8 mouse cellular contexts compared by ENCODE assay signal in genomic region chr6:49074117-49074490, GRCm38 (mm10). TPM values are rescaled to one million over a fixed set of nuclear protein-coding genes. Genes with fewer than 3 reads are reported as not detected.
DNase-seq lines count a peak whose midpoint lies in the region; ATAC-seq and TF ChIP-seq lines count a peak whose summit lies in the region.

No protein-coding gene starts in this region.

- peak overlapping the region; percentile 97 for H3K9ac ChIP-seq in heart, embryonic 13.5 days
- peak overlapping the region; percentile 91 for H3K9ac ChIP-seq in ES-E14 (ENCODE audit: insufficient read depth, low read depth, low read length, poor library complexity, severe bottlenecking)
- peak overlapping the region; percentile 85 for H3K9ac ChIP-seq in limb, embryonic 11.5 days (ENCODE audit: low read length)
- peak overlapping the region; percentile 85 for H3K9ac ChIP-seq in midbrain, embryonic 13.5 days (replicated peaks)

- no peak for DNase-seq in heart, adult 11 months
- no peak for DNase-seq in ES-E14 (ENCODE audit: low read depth, low spot score)
- no peak for DNase-seq in forebrain, embryonic 10.5 days (ENCODE audit: extremely low spot score, low spot score)
- DNase-seq in limb, embryonic 11.5 days (ENCODE audit: low spot score), result no peak
- DNase-seq in cerebellum, postnatal 14 days, result no peak
- DNase-seq in thymus, postnatal 14 days, result no peak

- peak overlapping the region; percentile 82 for H3K27ac ChIP-seq in heart, embryonic 13.5 days (replicated peaks)
- H3K27ac ChIP-seq in ES-E14 (ENCODE audit: insufficient read depth, low read depth, low read length, poor library complexity, severe bottlenecking), result peak overlapping the region; percentile 29; the same call in 1 of the 2 replicates
- H3K27ac ChIP-seq in forebrain, embryonic 10.5 days, result peak overlapping the region; percentile 92
- H3K27ac ChIP-seq in limb, embryonic 11.5 days (replicated peaks; ENCODE audit: low read depth, low read length), result peak overlapping the region; percentile 33; the same call in 1 of the 2 replicates
- H3K27ac ChIP-seq in midbrain, embryonic 13.5 days, result peak overlapping the region; percentile 81

- peaks cover 14% of the 10 kb centered on the region for H3K4me1 ChIP-seq in heart, embryonic 13.5 days
- H3K4me1 ChIP-seq in ES-E14 (ENCODE audit: control insufficient read depth in 2 of 2, insufficient read depth in 2 of 2, low read length in 2 of 2, poor library complexity in 1 of 2), result peaks cover 0 to 6% of the 10 kb centered on the region in 2 experiments; a peak in 2 of 4 replicates
- H3K4me1 ChIP-seq in forebrain, embryonic 10.5 days, result peaks cover 22% of the 10 kb centered on the region
- 0 out of 2 replicates have a peak, but pooled peaks cover 2% of the 10 kb centered on the region for H3K4me1 ChIP-seq in limb, embryonic 11.5 days (ENCODE audit: control insufficient read depth, insufficient read depth, low read length)
- peaks cover 32% of the 10 kb centered on the region for H3K4me1 ChIP-seq in midbrain, embryonic 13.5 days (replicated peaks)

- no peaks in the 10 kb centered on the region for H3K9me3 ChIP-seq in heart, embryonic 13.5 days
- no peaks in the 10 kb centered on the region for H3K9me3 ChIP-seq in ES-E14 (ENCODE audit: control insufficient read depth, insufficient read depth, low read depth, low read length)
- no peaks in the 10 kb centered on the region for H3K9me3 ChIP-seq in forebrain, embryonic 10.5 days
- no peaks in the 10 kb centered on the region for H3K9me3 ChIP-seq in limb, embryonic 11.5 days (ENCODE audit: control insufficient read depth, low read length)
- H3K9me3 ChIP-seq in midbrain, embryonic 13.5 days, result no peaks in the 10 kb centered on the region

- H3K4me3 ChIP-seq in heart, embryonic 13.5 days, result peak overlapping the region; percentile 99
- H3K4me3 ChIP-seq in ES-E14 (ENCODE audit: insufficient read depth in 1 of 2, low read depth in 1 of 2, low read length in 2 of 2, poor library complexity in 1 of 2, severe bottlenecking in 1 of 2), result peak overlapping the region; percentile 81 to 82
- H3K4me3 ChIP-seq in forebrain, embryonic 10.5 days, result peak overlapping the region; percentile 97
- H3K4me3 ChIP-seq in limb, embryonic 11.5 days (ENCODE audit: low read depth, low read length), result peak overlapping the region; percentile 91
- H3K4me3 ChIP-seq in midbrain, embryonic 13.5 days (replicated peaks), result peak overlapping the region; percentile 72

- no peaks in the 10 kb centered on the region for H3K27me3 ChIP-seq in heart, embryonic 13.5 days (replicated peaks)
- H3K27me3 ChIP-seq in forebrain, embryonic 10.5 days (ENCODE audit: poor library complexity, severe bottlenecking), result no peaks in the 10 kb centered on the region
- H3K27me3 ChIP-seq in limb, embryonic 11.5 days (ENCODE audit: control insufficient read depth, insufficient read depth, low read length), result no peaks in the 10 kb centered on the region
- H3K27me3 ChIP-seq in midbrain, embryonic 13.5 days, result no peaks in the 10 kb centered on the region

- WGBS in heart, embryonic 13.5 days, result under 1% methylated on average over 19 of the region's 19 CpGs
- 1% methylated on average over 19 of the region's 19 CpGs for WGBS in forebrain, embryonic 10.5 days
- 3% methylated on average over 19 of the region's 19 CpGs for whole genome bisulfite sequencing in limb, embryonic 11.5 days
- 1% methylated on average over 19 of the region's 19 CpGs for WGBS in midbrain, embryonic 13.5 days

- peak overlapping the region; percentile 88 for H3K4me2 ChIP-seq in heart, embryonic 13.5 days
- peak overlapping the region; percentile 55 for H3K4me2 ChIP-seq in limb, embryonic 11.5 days (ENCODE audit: low read depth, severe bottlenecking)
- peak overlapping the region; percentile 88 for H3K4me2 ChIP-seq in midbrain, embryonic 13.5 days (replicated peaks)

- in situ Hi-C loops in ES-E14 (cut with MboI; ENCODE audit: low sequenced_read_pairs in 2 of 2, unreplicated experiment in 2 of 2), result no loop called here

- 0 out of 2 replicates have a peak, but pooled peaks have one; percentile 7 for ATAC-seq in heart, embryonic 13.5 days (ENCODE audit: extremely low read depth, insufficient number of reproducible peaks, low FRiP score, low TSS enrichment)
- no peak; the same call in 1 of the 2 replicates for ATAC-seq in limb, embryonic 11.5 days (ENCODE audit: insufficient number of reproducible peaks, low FRiP score, low TSS enrichment, low read depth)
- ATAC-seq in midbrain, embryonic 13.5 days, result peak; percentile 72

- H3K36me3 ChIP-seq in heart, embryonic 13.5 days, result no peaks in the 10 kb centered on the region
- H3K36me3 ChIP-seq in ES-E14 (ENCODE audit: control insufficient read depth, insufficient read depth, low read length, poor library complexity, severe bottlenecking), result no peaks in the 10 kb centered on the region; the same call in 1 of the 2 replicates
- peaks cover 12% of the 10 kb centered on the region; the same call in 1 of the 2 replicates for H3K36me3 ChIP-seq in forebrain, embryonic 10.5 days (replicated peaks)
- H3K36me3 ChIP-seq in limb, embryonic 11.5 days (ENCODE audit: control insufficient read depth, insufficient read depth, low read length), result no peaks in the 10 kb centered on the region
- no peaks in the 10 kb centered on the region for H3K36me3 ChIP-seq in midbrain, embryonic 13.5 days

TF ChIP-seq in ES-E14, 5 proteins besides CTCF, POLR2A, EP300 and RAD21:
- TF ChIP-seq MAFK (IDR thresholded peaks at IDR 0.05; ENCODE audit: insufficient read depth, low read depth, low read length) (no peak), CHD2 (IDR thresholded peaks at IDR 0.05; ENCODE audit: low read depth, low read length) (no peak), ZNF384 (IDR thresholded peaks at IDR 0.05; ENCODE audit: low read depth, low read length) (no peak), HCFC1 (IDR thresholded peaks at IDR 0.05; ENCODE audit: borderline replicate concordance, insufficient read depth, low read length) (no peak), ZC3H11A (IDR thresholded peaks at IDR 0.05; ENCODE audit: borderline replicate concordance, low read depth, low read length) (no peak)

RNA-seq across cellular contexts. Expression of gene Malsu1, which starts 0.5 kb away (rescaled TPM):
- 49.6 and 59.8 TPM in 2 replicates for polyA plus RNA-seq in heart, embryonic 13.5 days (2015; fragmentation: Nextera tagmentation; extraction: Ambion mirVana)
- 27.3 and 28.8 TPM in 2 replicates for total RNA-seq in ES-E14 (2012; rRNA removed)
- 71.4 and 71.9 TPM in 2 replicates for polyA plus RNA-seq in forebrain, embryonic 10.5 days (2016; fragmentation: Nextera tagmentation; extraction: Ambion mirVana)
- 59.7 and 70.2 TPM in 2 replicates for polyA plus RNA-seq in limb, embryonic 11.5 days (2014; fragmentation: Nextera tagmentation; extraction: Ambion mirVana)
- polyA plus RNA-seq in midbrain, embryonic 13.5 days (2015; fragmentation: Nextera tagmentation; extraction: Ambion mirVana), result 65.2 and 70.3 TPM in 2 replicates

RNA-seq across cellular contexts. Expression of gene Gpnmb, which starts 37.8 kb away (rescaled TPM):
- 0.66 and 0.83 TPM in 2 replicates for polyA plus RNA-seq in heart, embryonic 13.5 days (2015; fragmentation: Nextera tagmentation; extraction: Ambion mirVana)
- total RNA-seq in ES-E14 (2012; rRNA removed), result 0.63 and 0.89 TPM in 2 replicates
- 1.1 and 2.5 TPM in 2 replicates for polyA plus RNA-seq in forebrain, embryonic 10.5 days (2016; fragmentation: Nextera tagmentation; extraction: Ambion mirVana)
- polyA plus RNA-seq in limb, embryonic 11.5 days (2014; fragmentation: Nextera tagmentation; extraction: Ambion mirVana), result 0.17 TPM in 1 of 2 replicates, not detected in the other
- 0.05 and 0.11 TPM in 2 replicates for polyA plus RNA-seq in midbrain, embryonic 13.5 days (2015; fragmentation: Nextera tagmentation; extraction: Ambion mirVana)

Comparison
In these comparisons a context has a peak if more than half of its experiments do, and no peak if none do; other contexts are left out.
1. H3K27ac ChIP-seq: peak in every context shown above with its lines; median percentile 92 in forebrain, embryonic 10.5 days; 82 in heart, embryonic 13.5 days; 81 in midbrain, embryonic 13.5 days; 33 in limb, embryonic 11.5 days; 29 in ES-E14.